Mouse (Mus musculus) brain, embryonic 18.5 days (tissue): Measurements from ENCODE around the gene Calr4.
A peak's percentile ranks its signal among the peaks of the same experiment; 100 is the strongest.

Experiments used
- DNase-seq: peaks from one replicate; pipeline ENCODE4 v3.0.0-alpha.2; 2012; ENCODE audit warnings: low read depth, low spot score

Calr4 gene

DNA sequence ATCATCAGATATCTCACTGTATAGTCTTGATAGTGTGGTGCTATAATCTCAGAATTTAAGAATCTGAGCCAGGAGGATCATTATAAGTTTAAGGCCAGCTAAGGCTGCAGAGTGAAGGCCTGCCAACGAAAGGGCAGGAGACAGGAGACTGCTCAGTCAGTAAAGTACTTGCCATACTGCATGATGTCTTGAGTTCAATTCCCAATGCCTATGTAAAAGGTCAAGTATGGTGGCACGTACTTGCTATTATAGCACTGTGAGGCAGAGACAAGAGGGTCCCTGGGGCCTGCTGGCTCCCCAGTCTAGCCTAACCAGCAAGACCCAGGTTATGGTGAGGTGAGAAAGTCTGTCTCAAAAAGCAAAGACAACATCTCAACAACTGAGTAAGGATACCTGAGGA is at the start of gene Calr4:
TSS of gene Calr4 (plus strand) at position 301 of the 400 bp plus-strand sequence.
- DNase-seq, result no peak

DNA sequence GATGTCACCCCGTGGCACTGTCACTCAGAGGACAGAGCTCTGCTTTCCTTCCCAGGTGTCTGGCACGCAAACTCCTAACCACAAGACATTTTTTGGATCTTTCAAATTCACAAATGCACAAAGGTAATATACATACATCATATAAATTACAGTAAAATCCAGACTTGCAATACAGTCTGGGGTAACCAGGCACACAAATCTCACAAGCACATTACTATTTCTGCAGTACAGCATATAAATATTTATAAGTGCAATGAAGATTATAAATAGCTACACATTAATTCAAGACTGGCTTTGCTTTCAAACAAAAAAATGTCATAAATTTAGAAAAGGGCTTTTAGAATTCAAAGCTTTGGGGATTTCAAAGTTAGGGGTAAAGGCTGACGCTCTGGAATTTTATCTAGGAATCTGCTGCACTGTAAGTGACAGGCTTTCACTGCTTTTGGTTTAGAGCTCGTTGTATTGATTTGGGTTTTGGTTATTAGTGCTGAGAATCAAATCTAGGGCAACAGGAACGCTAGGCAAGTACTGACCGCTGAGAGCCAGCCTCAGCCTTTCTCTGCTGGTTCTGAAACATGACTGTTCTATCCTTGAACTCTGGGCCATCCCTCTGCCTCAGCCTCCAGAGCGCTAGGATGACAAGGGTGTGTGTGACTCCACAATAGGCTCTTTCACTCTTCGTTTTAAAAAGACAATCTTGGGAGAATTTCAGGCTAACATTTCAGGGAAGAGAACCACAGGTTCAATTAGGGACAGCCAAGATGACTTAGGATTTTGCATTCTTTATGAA is 48.5 kb upstream of the Calr4 start:
- no peak for DNase-seq

GRCm38 (mm10) chr4:109191598-109191997 is 42.7 kb upstream of the Calr4 start:
- DNase-seq, result no peak

DNA sequence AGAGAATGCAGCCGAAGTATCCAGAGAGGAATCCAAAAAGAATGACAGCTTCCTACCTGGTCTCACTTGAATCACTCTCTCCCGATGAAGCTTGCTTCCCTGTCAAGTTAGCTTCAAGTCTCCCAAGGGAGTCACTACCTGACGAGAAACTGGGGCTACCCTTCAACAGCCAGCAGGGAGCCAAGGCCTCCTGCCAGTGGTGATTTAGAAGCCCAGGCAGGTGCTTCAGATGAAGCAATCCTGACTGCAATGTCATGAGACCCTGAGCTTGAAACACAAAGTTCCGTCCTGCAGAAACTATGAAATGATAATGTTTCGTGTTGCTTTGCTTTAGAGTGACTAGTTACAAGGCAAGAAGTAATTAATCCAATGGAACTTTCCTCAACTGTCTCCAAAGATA is 40.4 kb upstream of the Calr4 start:
- no peak for DNase-seq

DNA sequence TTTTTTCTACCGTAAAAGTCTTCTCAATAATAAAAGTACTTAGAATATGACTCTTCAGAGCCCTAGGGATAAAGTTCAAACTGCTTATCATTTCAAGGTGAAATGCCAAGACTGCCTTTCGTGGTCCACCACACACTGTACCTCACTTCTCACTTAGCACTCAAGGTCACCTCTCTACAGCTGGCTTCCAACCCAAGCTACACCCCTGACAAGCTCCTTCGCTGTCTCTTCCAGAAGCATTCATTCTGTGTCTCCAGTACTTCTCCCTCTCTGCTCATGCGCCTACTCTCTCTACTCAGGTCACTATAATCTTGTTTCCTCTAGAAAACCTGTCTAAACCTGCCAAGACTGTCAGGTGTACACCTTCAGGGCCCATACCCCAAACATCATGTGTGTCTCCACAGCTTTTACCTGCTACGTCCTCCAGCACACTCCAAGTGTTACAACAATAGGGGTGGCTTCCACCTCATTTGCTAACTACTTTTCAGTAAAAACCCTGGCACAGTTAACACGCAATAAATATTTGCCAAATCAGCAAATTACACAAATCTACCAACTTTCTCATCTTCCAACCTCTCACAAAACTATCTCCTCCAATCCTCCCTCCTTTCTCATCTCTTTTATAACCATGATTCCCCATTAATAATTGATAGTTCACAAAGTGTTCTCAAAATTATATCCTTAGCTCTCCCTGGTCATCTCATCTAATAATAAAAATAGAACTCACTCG is 38.2 kb upstream of the Calr4 start:
- DNase-seq, result no peak

- no peak for DNase-seq
Measured at GRCm38 (mm10) chr4:109199069-109199468, 35.2 kb upstream of the Calr4 start.

DNA sequence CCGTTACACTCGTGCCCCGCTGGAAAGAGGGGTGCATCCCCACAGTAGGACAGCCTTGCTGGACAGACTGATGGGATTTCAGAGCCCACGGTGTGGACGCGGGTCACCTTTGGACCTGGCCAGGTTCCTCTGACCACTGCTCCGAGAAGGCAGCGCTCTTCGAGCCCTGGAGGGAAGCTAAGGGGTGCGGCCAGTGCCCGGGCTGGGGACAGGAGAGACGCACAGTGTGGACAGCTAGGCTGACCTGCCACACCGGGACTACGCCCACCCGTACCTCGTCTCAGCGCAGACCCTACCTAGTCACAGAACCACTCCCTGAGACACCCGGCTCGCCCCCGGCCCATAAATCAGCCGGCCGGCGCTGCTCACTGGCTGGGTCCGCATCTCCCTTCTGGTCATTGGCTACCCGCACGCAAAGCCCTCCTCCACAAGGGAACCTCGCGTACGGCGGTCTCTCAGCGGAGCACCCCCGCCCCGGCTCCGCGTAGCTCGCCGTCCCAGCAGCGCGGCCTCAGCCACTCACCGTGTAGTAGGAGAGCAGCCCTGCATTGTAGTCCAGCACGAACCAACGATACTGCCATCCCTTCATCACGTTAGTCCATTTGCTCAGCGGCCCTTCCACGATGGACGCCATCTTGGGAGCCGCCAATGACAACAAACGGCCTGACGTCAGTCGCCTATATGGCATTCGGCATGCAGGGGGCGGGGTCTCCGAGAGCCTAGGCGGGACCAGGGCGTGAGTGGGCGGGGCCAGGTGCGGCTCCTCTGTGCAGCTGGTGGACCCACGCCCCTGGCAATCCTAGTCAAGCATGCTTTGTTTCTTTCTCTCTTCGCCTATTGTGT is 32.5 kb upstream of the Calr4 start, which contains the start of gene Osbpl9:
TSS of gene Osbpl9 (minus strand) at position 691 of the 843 bp plus-strand sequence.
- peak; percentile 93 for DNase-seq

- DNase-seq, result no peak
Measured at GRCm38 (mm10) chr4:109203931-109204330, 30.4 kb upstream of the Calr4 start.

DNA sequence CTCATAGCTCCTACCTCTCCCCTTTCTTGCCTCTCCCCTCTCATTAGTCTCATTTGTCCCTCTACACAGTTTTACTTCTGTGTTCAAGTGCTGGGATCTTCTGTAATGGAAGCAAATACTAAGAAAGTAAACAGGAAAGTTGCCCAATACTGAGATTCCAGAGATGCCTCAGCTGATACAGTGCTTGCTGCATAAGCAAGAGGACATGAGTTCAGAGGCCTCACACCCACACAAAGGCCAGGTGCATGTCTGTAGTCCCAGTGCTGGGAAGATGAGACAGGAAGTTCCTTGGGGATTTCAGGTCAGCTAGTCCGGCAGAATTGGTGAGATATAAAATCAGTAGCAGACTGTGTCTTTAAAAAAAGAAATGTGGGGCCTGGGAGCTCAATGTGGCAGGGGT is 29.9 kb upstream of the Calr4 start:
- no peak for DNase-seq

DNA sequence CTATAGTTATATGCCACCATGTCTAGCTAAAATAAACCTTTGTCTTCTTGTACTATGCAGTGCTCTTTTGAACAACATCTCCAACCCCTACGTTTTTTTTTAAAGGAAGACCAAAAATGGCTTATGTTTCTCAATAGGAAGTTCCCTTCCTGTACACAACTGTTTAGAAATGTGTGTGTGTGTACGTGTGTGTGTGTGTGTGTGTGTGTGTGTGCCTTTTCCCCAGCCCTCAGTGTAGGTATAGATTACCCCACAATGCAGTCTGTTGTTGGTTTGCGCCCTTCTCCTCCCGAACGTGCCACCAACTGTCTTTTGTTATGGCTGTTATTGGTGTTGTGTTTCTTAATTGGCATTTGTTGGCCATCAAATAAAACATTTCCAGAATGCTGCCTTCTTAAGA is 26.8 kb upstream of the Calr4 start:
- no peak for DNase-seq

DNA sequence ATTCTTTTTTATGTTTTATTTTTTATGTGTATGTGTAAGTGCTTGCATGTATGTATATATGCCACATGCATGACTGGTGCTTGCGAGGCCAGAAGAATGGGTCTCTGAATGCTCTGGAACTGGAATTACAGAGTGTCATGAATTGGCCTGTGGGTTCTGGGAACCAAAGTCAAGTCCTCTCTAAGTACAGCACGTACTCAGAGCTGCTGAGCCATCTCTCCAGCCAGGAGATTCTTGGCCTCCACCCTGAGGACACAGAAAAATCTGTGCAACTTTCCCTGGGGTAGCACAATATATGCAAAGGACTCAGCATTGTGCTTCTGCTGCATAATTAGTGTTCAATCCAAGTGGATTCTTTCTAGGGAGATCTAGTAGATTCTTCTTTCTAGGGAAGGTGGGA is 24.0 kb upstream of the Calr4 start:
- DNase-seq, result no peak

DNA sequence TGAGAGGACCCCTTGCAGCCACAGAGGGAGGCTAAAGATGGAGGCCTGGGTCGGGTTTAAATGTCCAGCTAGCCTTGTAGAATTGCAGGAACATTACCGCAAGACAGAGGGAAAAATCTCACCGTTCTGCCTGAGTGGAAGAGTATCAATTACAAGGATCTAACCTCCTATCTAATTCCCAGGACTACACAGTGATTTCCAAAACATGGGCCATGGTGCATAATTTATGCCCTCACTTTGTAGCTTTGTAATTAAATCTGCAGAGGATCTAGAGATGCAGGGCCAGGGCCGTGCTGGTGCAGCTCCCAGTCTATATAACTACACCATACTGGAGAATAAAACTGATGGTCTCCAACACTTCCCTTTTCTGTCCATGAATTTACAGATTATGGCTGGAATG is 23.4 kb upstream of the Calr4 start:
- DNase-seq, result no peak

GRCm38 (mm10) chr4:109213986-109214385 is 20.3 kb upstream of the Calr4 start:
- no peak for DNase-seq

- no peak for DNase-seq
Measured at GRCm38 (mm10) chr4:109218008-109218407, 16.3 kb upstream of the Calr4 start.

- no peak for DNase-seq
Measured at GRCm38 (mm10) chr4:109220441-109220940, 13.8 kb upstream of the Calr4 start.

DNA sequence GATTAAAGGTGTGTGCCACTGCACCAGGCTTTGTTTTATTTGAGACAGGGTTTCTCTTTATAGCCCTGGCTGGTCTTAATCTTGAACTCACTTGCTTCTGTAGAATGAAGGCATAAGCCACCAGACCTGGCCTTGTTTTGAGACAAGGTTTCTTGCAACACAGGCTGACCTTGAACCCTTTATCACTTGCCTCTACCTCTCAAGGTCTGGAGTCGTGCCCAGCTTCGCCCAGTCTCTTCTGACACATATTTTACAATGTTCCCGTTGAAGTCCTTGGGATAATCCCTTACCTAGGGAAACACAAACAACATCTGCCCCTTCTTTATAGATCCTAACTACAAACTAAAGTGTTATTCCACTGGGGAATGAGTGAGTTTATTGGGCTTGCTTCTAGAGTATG is 12.3 kb upstream of the Calr4 start:
- no peak for DNase-seq

GRCm38 (mm10) chr4:109224762-109225552 is 9.3 kb upstream of the Calr4 start:
- peak; percentile 79 for DNase-seq

- no peak for DNase-seq
Measured at GRCm38 (mm10) chr4:109225606-109226005, 8.7 kb upstream of the Calr4 start.

DNA sequence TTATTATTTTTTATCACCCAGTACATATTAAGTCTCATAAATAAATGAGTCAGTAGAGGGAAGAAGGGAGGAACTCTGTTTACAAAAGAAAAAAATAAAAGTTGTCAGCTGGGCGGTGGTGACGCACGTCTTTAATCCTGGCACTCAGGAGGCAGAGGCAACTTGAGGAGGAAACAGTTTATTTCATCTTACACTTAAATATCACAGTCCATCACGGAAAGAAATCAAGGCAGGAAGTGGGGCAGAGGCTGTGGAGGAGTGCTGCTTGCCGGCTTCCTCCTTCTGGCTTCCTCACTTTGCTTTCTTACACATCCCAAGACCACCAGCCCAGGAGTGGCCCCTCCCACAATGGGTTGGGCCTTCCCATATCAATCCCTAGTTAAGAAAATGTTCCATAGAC is 8.2 kb upstream of the Calr4 start:
- no peak for DNase-seq

GRCm38 (mm10) chr4:109229766-109230279 is 4.5 kb upstream of the Calr4 start:
- no peak for DNase-seq

DNA sequence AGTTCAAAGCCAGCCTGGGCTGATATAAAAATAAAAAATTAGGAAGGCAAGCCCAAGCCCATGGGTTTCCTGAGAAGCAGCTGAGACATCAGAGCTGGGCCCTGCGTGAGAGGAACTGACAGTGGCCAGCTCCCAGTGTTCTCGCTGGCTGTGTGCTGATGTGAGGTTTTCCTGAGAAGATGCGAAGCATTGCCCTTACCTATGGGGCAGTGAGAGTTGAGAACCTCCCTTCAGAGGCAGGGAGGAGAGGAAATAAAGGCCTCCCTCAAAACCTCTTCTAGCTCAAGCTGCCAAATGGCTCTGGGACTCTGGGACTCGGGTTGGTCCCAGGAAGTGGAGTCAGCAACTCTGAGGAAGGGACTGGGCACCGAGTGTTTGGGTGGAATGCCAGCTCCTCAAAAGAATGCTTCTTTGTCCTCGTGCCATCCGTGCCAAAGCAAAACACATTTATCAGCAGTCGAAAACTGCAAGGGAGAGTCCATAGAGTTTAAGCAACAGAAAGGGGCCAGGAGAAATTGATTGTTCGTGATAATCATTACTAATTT is 593 bp downstream of the Calr4 start:
- DNase-seq, result no peak
